Mouse (Mus musculus): ENCODE data around the gene Gramd4. TPM values are rescaled to one million over a fixed set of nuclear protein-coding genes. Genes with fewer than 3 reads are reported as not detected.

The Gramd4 gene
- total RNA-seq, 1 experiment = 24.5 TPM

DNA sequence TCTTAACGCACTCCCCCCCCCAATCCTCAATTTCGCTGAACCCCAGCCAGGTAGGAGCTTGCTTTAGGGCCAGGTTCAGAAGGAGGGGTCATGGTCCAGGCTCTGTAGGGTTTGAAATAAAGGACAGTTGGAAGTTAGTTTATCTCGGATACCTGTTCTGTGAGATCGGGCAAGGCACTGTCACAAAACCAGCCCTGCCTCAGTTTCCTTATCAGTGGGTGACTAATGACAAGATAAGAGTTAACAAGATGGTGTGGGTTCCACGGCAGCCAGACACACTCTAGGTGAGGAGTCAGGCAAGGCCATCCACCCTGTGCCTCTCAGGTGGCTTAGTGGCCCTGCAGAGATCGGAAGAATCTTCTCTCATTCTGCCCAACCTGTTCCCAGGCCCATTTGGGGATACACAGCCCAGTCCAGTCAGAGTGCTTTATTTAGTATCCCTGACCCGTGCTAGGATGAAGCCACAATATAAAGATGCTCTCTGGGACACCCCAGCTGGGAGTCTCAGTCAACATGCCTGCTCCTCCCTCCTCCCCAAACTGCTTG is 2.4 kb downstream of the Gramd4 start:
- Histone ChIP-seq H3K9me3 (ENCODE audit: control insufficient read depth, insufficient read depth, low read depth, low read length) (no peaks in the 10 kb centered on the region), H3K9ac (ENCODE audit: insufficient read depth, low read depth, low read length, poor library complexity, severe bottlenecking) (no peak overlapping the region), H3K36me3 (ENCODE audit: control insufficient read depth, insufficient read depth, low read length, poor library complexity, severe bottlenecking) (no peaks in the 10 kb centered on the region), H3K27ac (ENCODE audit: insufficient read depth, low read depth, low read length, poor library complexity, severe bottlenecking) (no peak overlapping the region), H3K4me1 (ENCODE audit: control insufficient read depth in 2 of 2, insufficient read depth in 2 of 2, low read length in 2 of 2, poor library complexity in 1 of 2) (peaks cover 3 to 13% of the 10 kb centered on the region in 2 experiments; a peak in 2 of 4 replicates), H3K4me3 (ENCODE audit: insufficient read depth in 1 of 2, low read depth in 1 of 2, low read length in 2 of 2, poor library complexity in 1 of 2, severe bottlenecking in 1 of 2) (no peak overlapping the region; a peak in 1 of 4 replicates)
- in situ Hi-C loops (cut with MboI; ENCODE audit: low sequenced_read_pairs in 2 of 2, unreplicated experiment in 2 of 2) = no loop called here
- TF ChIP-seq CHD2 (IDR thresholded peaks at IDR 0.05; ENCODE audit: low read depth, low read length) (no peak), HCFC1 (IDR thresholded peaks at IDR 0.05; ENCODE audit: borderline replicate concordance, insufficient read depth, low read length) (no peak), ZC3H11A (IDR thresholded peaks at IDR 0.05; ENCODE audit: borderline replicate concordance, low read depth, low read length) (no peak), MAFK (IDR thresholded peaks at IDR 0.05; ENCODE audit: insufficient read depth, low read depth, low read length) (no peak), ZNF384 (IDR thresholded peaks at IDR 0.05; ENCODE audit: low read depth, low read length) (no peak)
- no peak for DNase-seq (ENCODE audit: low read depth, low spot score)

DNA sequence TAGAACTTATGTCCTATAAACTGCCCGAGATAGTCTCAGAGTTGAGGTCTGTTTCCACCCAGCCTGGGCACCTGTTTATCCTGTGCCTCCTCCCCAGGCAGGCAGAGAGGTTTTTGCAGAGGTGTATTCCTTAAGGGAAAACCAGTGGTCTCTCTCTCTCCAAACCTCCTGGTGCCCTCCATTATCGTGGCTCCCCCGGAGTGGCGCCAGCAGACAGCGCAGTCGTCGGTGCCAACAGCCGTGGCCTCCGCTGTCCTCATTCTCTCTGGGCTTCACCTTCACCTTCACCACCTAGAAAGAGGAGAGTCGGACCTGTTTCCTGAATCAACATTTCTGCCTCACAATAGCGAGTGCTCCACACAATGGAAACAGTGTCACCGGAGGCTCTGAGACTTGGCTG is 3.1 kb downstream of the Gramd4 start:
- Histone ChIP-seq H3K4me1 (ENCODE audit: control insufficient read depth in 2 of 2, insufficient read depth in 2 of 2, low read length in 2 of 2, poor library complexity in 1 of 2) (peaks cover 3 to 18% of the 10 kb centered on the region in 2 experiments; a peak in 2 of 4 replicates), H3K9me3 (ENCODE audit: control insufficient read depth, insufficient read depth, low read depth, low read length) (no peaks in the 10 kb centered on the region), H3K36me3 (ENCODE audit: control insufficient read depth, insufficient read depth, low read length, poor library complexity, severe bottlenecking) (no peaks in the 10 kb centered on the region), H3K9ac (ENCODE audit: insufficient read depth, low read depth, low read length, poor library complexity, severe bottlenecking) (no peak overlapping the region), H3K27ac (ENCODE audit: insufficient read depth, low read depth, low read length, poor library complexity, severe bottlenecking) (no peak overlapping the region), H3K4me3 (ENCODE audit: insufficient read depth in 1 of 2, low read depth in 1 of 2, low read length in 2 of 2, poor library complexity in 1 of 2, severe bottlenecking in 1 of 2) (no peak overlapping the region)
- in situ Hi-C loops (cut with MboI; ENCODE audit: low sequenced_read_pairs in 2 of 2, unreplicated experiment in 2 of 2) = no loop called here
- no peak for DNase-seq (ENCODE audit: low read depth, low spot score)
- TF ChIP-seq HCFC1 (IDR thresholded peaks at IDR 0.05; ENCODE audit: borderline replicate concordance, insufficient read depth, low read length) (no peak), ZNF384 (IDR thresholded peaks at IDR 0.05; ENCODE audit: low read depth, low read length) (no peak), MAFK (IDR thresholded peaks at IDR 0.05; ENCODE audit: insufficient read depth, low read depth, low read length) (no peak), ZC3H11A (IDR thresholded peaks at IDR 0.05; ENCODE audit: borderline replicate concordance, low read depth, low read length) (no peak), CHD2 (IDR thresholded peaks at IDR 0.05; ENCODE audit: low read depth, low read length) (no peak)

DNA sequence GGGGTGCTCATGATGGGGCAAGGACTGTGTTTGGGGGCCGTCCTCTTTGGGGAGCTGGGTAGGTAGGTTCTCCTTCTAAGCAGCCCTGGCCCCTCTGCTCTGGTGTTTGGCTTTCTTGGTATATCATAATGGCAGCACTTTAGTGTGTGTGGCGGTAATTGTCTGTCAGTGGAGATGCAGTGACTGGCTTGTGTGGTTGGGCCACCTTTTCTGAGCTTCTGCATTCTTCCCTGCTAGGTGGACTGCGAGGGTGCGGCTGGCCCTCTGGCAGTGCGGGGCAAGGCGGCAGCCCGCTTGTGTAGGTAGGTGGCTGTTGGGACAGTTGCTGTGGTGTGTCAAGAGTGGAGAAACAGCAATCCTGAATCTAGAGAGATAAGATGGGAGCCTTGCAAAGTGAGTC is 3.7 kb downstream of the Gramd4 start:
- in situ Hi-C loops (cut with MboI; ENCODE audit: low sequenced_read_pairs in 2 of 2, unreplicated experiment in 2 of 2) = no loop called here
- DNase-seq (ENCODE audit: low read depth, low spot score) = no peak
- Histone ChIP-seq H3K4me1 (ENCODE audit: control insufficient read depth in 2 of 2, insufficient read depth in 2 of 2, low read length in 2 of 2, poor library complexity in 1 of 2) (peaks cover 3 to 18% of the 10 kb centered on the region in 2 experiments; a peak in 2 of 4 replicates), H3K27ac (ENCODE audit: insufficient read depth, low read depth, low read length, poor library complexity, severe bottlenecking) (no peak overlapping the region), H3K36me3 (ENCODE audit: control insufficient read depth, insufficient read depth, low read length, poor library complexity, severe bottlenecking) (no peaks in the 10 kb centered on the region), H3K4me3 (ENCODE audit: insufficient read depth in 1 of 2, low read depth in 1 of 2, low read length in 2 of 2, poor library complexity in 1 of 2, severe bottlenecking in 1 of 2) (no peak overlapping the region), H3K9me3 (ENCODE audit: control insufficient read depth, insufficient read depth, low read depth, low read length) (no peaks in the 10 kb centered on the region), H3K9ac (ENCODE audit: insufficient read depth, low read depth, low read length, poor library complexity, severe bottlenecking) (no peak overlapping the region)
- no peak for TF ChIP-seq ZC3H11A (IDR thresholded peaks at IDR 0.05; ENCODE audit: borderline replicate concordance, low read depth, low read length)

DNA sequence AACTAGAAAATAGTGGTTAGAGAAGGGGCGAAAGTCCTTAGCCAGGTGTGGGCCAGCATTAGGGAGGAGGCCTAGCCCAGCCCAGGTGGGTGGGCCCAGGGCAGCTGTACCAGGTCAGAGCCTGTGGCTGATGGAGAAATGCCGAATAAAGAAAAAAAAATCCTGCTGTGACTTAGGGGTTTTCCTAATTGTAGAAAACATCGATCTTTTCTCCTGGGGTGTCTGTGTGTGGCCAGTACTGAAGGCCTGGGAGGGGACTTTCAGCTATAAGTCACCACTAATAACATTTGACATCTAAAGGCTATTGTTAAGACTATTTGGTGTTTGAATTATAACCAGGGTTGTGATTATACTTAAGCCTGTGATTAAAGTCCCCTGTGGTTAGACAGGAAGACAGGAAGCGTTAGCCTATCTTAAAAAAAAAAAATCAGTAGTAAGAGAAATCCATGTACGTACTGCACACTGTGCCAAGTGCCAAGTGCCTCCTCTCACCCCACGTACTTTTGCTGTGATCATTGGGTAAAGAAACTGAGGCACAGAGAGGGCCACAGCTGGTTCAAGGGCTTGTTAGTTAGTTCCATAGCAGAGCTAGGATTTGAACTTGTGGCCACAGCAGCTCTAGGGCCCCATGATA is 4.5 kb downstream of the Gramd4 start:
- no peak for DNase-seq (ENCODE audit: low read depth, low spot score)
- in situ Hi-C loops (cut with MboI; ENCODE audit: low sequenced_read_pairs in 2 of 2, unreplicated experiment in 2 of 2) = no loop called here
- Histone ChIP-seq H3K4me3 (ENCODE audit: insufficient read depth in 1 of 2, low read depth in 1 of 2, low read length in 2 of 2, poor library complexity in 1 of 2, severe bottlenecking in 1 of 2) (no peak overlapping the region), H3K36me3 (ENCODE audit: control insufficient read depth, insufficient read depth, low read length, poor library complexity, severe bottlenecking) (no peaks in the 10 kb centered on the region), H3K4me1 (ENCODE audit: control insufficient read depth in 2 of 2, insufficient read depth in 2 of 2, low read length in 2 of 2, poor library complexity in 1 of 2) (peaks cover 3 to 18% of the 10 kb centered on the region in 2 experiments; a peak in 2 of 4 replicates), H3K9me3 (ENCODE audit: control insufficient read depth, insufficient read depth, low read depth, low read length) (no peaks in the 10 kb centered on the region), H3K9ac (ENCODE audit: insufficient read depth, low read depth, low read length, poor library complexity, severe bottlenecking) (no peak overlapping the region), H3K27ac (ENCODE audit: insufficient read depth, low read depth, low read length, poor library complexity, severe bottlenecking) (no peak overlapping the region)
- no peak for TF ChIP-seq MAFK (IDR thresholded peaks at IDR 0.05; ENCODE audit: insufficient read depth, low read depth, low read length)
- no peak for TF ChIP-seq ZNF384 (IDR thresholded peaks at IDR 0.05; ENCODE audit: low read depth, low read length)
- TF ChIP-seq HCFC1 (IDR thresholded peaks at IDR 0.05; ENCODE audit: borderline replicate concordance, insufficient read depth, low read length) = no peak
- no peak for TF ChIP-seq ZC3H11A (IDR thresholded peaks at IDR 0.05; ENCODE audit: borderline replicate concordance, low read depth, low read length)

Data from ES-E14 (cell line).